Mouse (Mus musculus): ENCODE data around the gene Tprkb. TPM values are rescaled to one million over a fixed set of nuclear protein-coding genes. Genes with fewer than 3 reads are reported as not detected.
"Not testable (repeated sequence)": the region's sequence is repeated elsewhere in the genome, so short reads cannot be mapped to it uniquely, and the experiment has no call there.

Gene Tprkb
- polyA plus RNA-seq, 1 experiment, result 15.2 TPM

DNA sequence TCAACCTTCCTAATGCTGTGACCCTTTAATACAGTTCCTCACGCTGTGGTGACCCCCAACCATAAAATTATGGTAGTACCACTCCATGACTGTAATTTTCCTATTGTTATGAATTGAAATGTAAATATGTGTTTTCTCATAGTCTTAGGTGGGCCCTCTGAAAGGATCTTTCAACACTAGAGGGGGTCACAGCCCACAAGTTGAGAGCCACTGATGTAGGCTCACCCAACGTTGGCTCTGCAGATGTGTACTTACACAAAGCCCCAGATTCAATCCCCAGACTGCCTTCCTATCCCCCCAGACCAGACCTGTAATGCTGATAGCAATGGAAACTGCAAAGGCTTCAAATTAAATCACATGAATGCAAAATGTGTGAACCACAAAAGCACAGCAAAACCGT lies 24.0 kb downstream of the Tprkb start:
- 70% methylated on average over 3 of the region's 3 CpGs for WGBS
- Histone ChIP-seq H3K4me1 (ENCODE audit: control insufficient read depth, insufficient read depth, low read length) (no peaks in the 10 kb centered on the region; the same call in 1 of the 2 replicates), H3K4me3 (replicated peaks; ENCODE audit: extremely low read depth, low read depth, low read length) (no peak overlapping the region)
- TF ChIP-seq POLR2A (IDR thresholded peaks at IDR 0.05; ENCODE audit: borderline replicate concordance, extremely low read depth, low read depth, low read length) (no peak), CTCF (IDR thresholded peaks at IDR 0.05; ENCODE audit: insufficient read depth, low read length) (0 out of 2 replicates have a peak, but pooled peaks have one; percentile 2)
- DNase-seq, result no peak

GRCm38 (mm10) chr6:85936508-85937465 lies 25.1 kb downstream of the Tprkb start:
- H3K4me1 ChIP-seq (ENCODE audit: control insufficient read depth, insufficient read depth, low read length), result not testable (repeated sequence)
- DNase-seq, result peak; percentile 88
- peak; percentile 64; the same call in 1 of the 2 replicates for TF ChIP-seq POLR2A (IDR thresholded peaks at IDR 0.05; ENCODE audit: borderline replicate concordance, extremely low read depth, low read depth, low read length)
- peak overlapping the region; percentile 57 for H3K4me3 ChIP-seq (replicated peaks; ENCODE audit: extremely low read depth, low read depth, low read length)
- 2% methylated on average over 50 of the region's 50 CpGs for WGBS

GRCm38 (mm10) chr6:85938701-85939100 lies 27.0 kb downstream of the Tprkb start:
- H3K4me1 ChIP-seq (ENCODE audit: control insufficient read depth, insufficient read depth, low read length), result no peaks in the 10 kb centered on the region; the same call in 1 of the 2 replicates
- TF ChIP-seq CTCF (IDR thresholded peaks at IDR 0.05; ENCODE audit: insufficient read depth, low read length) (no peak), POLR2A (IDR thresholded peaks at IDR 0.05; ENCODE audit: borderline replicate concordance, extremely low read depth, low read depth, low read length) (no peak)
- H3K4me3 ChIP-seq (replicated peaks; ENCODE audit: extremely low read depth, low read depth, low read length), result no peak overlapping the region
- no peak for DNase-seq
- WGBS, result 70% methylated on average over 10 of the region's 10 CpGs

GRCm38 (mm10) chr6:85942469-85942868 lies 30.8 kb downstream of the Tprkb start:
- H3K4me3 ChIP-seq (replicated peaks; ENCODE audit: extremely low read depth, low read depth, low read length), result no peak overlapping the region
- WGBS, result 95% methylated on average over 3 of the region's 3 CpGs
- no peaks in the 10 kb centered on the region for H3K4me1 ChIP-seq (ENCODE audit: control insufficient read depth, insufficient read depth, low read length)
- DNase-seq, result no peak
- no peak for TF ChIP-seq CTCF (IDR thresholded peaks at IDR 0.05; ENCODE audit: insufficient read depth, low read length)
- TF ChIP-seq POLR2A (IDR thresholded peaks at IDR 0.05; ENCODE audit: borderline replicate concordance, extremely low read depth, low read depth, low read length), result no peak

GRCm38 (mm10) chr6:85948549-85948948 lies 36.9 kb downstream of the Tprkb start:
- Histone ChIP-seq H3K4me1 (ENCODE audit: control insufficient read depth, insufficient read depth, low read length) (no peaks in the 10 kb centered on the region), H3K4me3 (replicated peaks; ENCODE audit: extremely low read depth, low read depth, low read length) (no peak overlapping the region)
- DNase-seq, result no peak
- WGBS, result 89% methylated on average over 6 of the region's 6 CpGs
- no peak for TF ChIP-seq POLR2A (IDR thresholded peaks at IDR 0.05; ENCODE audit: borderline replicate concordance, extremely low read depth, low read depth, low read length)
- no peak for TF ChIP-seq CTCF (IDR thresholded peaks at IDR 0.05; ENCODE audit: insufficient read depth, low read length)

DNA sequence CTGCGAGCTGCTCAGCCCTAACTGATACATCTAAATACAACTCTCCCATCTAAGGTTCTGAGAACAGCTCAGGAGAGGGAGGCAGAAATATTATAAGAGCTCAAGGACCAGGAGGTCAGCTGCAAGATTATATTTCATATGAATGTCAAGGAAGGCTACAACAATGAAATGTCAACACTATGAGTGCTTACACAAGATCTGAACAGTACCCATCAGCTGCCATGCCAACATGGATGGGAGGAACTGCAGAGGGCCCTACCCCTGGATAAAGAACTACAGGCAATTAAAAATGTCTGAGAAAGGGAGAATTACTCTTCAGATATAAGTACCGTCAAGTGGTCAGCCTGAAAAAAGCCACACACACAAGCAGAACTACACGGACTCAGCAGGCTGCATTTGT lies 45.9 kb downstream of the Tprkb start:
- peaks cover 3% of the 10 kb centered on the region; the same call in 1 of the 2 replicates for H3K4me1 ChIP-seq (ENCODE audit: control insufficient read depth, insufficient read depth, low read length)
- peak; percentile 19 for DNase-seq
- no peak for TF ChIP-seq CTCF (IDR thresholded peaks at IDR 0.05; ENCODE audit: insufficient read depth, low read length)
- TF ChIP-seq POLR2A (IDR thresholded peaks at IDR 0.05; ENCODE audit: borderline replicate concordance, extremely low read depth, low read depth, low read length), result no peak
- H3K4me3 ChIP-seq (replicated peaks; ENCODE audit: extremely low read depth, low read depth, low read length), result no peak overlapping the region
- 47% methylated on average over 3 of the region's 3 CpGs for WGBS

DNA sequence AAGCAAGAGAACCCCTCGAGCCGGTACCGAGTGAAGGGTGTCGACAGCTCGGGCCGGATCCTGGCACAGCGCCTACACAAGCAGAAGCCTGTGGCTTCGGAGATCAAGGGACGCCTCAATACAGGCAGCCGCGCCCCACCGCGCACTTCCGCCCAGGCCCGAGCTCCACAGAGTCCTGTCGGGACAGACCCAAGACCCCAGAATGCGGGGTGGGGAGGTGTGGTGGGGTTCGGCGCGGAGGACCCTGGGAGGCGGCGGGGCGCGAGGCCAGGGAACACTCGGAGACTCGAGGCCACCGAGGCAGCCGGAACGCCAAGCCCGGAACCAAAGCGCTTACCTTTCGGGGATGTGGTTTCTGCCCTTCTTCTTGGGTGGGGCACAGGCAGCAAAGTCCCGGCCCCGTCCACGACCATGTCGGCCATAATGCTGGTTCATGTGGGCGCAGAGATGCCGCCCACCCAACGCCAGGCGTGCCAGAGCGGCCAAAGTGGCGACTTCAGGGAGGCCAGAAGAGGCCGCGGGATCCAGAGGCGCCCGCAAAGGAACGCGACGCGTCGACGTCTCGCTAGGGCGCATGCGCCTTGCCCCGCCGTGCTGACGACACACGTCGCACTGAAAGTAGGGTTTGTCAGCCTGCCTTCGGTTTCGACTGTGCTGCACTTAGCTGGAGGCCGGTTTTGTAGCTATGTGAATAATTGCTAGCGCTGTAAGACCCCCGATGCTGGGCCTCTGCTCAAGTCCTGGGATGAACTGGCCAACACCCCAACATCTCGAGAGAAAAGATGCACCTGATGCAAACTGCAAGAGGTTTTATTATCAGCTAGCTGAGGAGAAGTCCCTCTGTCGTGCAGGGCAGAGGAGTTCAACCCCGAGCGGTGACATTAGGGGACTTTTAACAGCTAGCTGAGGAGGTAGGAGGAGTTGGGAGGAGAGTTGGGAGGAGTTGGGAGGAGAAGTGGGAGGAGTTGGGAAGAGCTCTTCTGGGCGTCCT lies 49.7 kb downstream of the Tprkb start, which contains the start of gene Dusp11:
TSS of gene Dusp11 (minus strand) at position 567 of the 991 bp plus-strand sequence.
- peak; percentile 91 for DNase-seq
- WGBS, result under 1% methylated on average over 70 of the region's 70 CpGs
- H3K4me3 ChIP-seq (replicated peaks; ENCODE audit: extremely low read depth, low read depth, low read length), result peak within 1 kb of the TSS; percentile 98
- TF ChIP-seq CTCF (IDR thresholded peaks at IDR 0.05; ENCODE audit: insufficient read depth, low read length) (no peak), POLR2A (IDR thresholded peaks at IDR 0.05; ENCODE audit: borderline replicate concordance, extremely low read depth, low read depth, low read length) (peak; percentile 92)
- H3K4me1 ChIP-seq (ENCODE audit: control insufficient read depth, insufficient read depth, low read length), result peaks cover 3% of the 10 kb centered on the region; the same call in 1 of the 2 replicates

DNA sequence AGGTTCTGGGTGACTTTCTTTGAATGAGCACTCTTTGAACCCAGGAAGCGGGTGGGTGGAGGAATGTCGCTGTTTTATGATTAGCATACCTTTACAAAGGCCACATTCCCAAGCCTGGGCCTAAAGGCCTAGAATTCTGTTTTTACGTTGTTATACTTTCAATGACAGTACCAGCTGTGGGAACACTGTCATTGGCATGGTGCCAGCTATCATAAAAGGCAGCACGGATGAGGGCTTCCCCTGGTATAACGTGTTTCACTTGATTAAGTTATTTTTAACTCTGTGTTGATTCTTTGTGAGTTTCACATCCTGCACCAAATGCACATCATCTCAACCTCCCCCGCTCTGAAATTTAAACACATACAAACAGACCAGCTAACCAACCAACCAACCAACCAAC lies 54.4 kb downstream of the Tprkb start:
- 26% methylated on average over 6 of the region's 6 CpGs for WGBS
- not testable (repeated sequence) for H3K4me3 ChIP-seq (replicated peaks; ENCODE audit: extremely low read depth, low read depth, low read length); H3K4me1 ChIP-seq (ENCODE audit: control insufficient read depth, insufficient read depth, low read length); DNase-seq

- Histone ChIP-seq H3K4me3 (replicated peaks; ENCODE audit: extremely low read depth, low read depth, low read length) (no peak overlapping the region), H3K4me1 (ENCODE audit: control insufficient read depth, insufficient read depth, low read length) (no peaks in the 10 kb centered on the region)
- no peak for DNase-seq
- WGBS, result 81% methylated on average over 4 of the region's 4 CpGs
- no peak for TF ChIP-seq POLR2A (IDR thresholded peaks at IDR 0.05; ENCODE audit: borderline replicate concordance, extremely low read depth, low read depth, low read length)
- 0 out of 2 replicates have a peak, but pooled peaks have one; percentile 8 for TF ChIP-seq CTCF (IDR thresholded peaks at IDR 0.05; ENCODE audit: insufficient read depth, low read length)
Measured at GRCm38 (mm10) chr6:85966686-85967085, 55.0 kb downstream of the Tprkb start.
